Mouse (Mus musculus): ENCODE data around the gene Ldlr. TPM values are rescaled to one million over a fixed set of nuclear protein-coding genes. Genes with fewer than 3 reads are reported as not detected.

The Ldlr gene
- total RNA-seq, 2 experiments from 2014 or later = 9.0 to 13.1 TPM

DNA sequence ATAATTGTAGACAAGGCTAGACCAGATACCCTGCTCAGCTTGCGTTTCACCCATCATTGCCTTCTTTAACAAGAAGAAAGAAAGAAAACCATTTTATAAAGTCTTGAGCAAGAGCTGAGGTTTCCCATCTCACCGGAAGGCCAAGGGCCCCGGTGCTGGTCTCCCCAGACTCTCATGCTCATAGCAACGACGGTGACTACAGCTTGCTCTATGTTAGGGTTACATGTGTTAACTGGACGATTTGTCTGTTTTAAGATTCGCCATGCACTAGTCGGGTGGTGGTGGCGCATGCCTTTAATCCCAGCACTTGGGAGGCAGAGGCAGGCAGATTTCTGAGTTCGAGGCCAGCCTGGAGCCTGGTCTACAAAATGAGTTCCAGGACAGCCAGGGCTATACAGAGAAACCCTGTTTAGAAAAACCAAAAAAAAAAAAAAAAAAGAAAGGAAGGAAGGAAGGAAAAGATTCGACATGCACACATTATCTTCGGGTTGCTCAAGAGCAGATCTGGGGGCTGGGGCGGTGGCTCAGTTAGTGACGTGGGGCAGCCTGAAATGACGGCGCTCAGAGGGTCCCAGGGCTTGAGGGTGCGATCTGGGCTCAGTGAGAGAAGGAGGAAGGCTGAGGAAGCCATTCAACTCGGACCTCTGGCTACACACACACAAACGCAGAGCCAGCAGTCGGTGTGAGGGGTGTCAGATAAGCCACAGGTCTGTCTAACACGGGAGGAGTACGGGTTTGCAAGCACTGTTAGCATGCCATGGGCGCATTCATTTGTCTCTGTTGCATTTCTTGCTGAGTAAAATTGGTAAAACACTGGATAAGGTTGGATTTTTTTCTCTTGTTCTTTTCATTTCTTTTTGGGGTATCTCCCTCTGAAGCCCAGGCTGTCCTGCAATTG lies 2.2 kb downstream of the Ldlr start:
- peak; percentile 38 for ATAC-seq (replicated peaks; ENCODE audit: poor library complexity, severe bottlenecking)

DNA sequence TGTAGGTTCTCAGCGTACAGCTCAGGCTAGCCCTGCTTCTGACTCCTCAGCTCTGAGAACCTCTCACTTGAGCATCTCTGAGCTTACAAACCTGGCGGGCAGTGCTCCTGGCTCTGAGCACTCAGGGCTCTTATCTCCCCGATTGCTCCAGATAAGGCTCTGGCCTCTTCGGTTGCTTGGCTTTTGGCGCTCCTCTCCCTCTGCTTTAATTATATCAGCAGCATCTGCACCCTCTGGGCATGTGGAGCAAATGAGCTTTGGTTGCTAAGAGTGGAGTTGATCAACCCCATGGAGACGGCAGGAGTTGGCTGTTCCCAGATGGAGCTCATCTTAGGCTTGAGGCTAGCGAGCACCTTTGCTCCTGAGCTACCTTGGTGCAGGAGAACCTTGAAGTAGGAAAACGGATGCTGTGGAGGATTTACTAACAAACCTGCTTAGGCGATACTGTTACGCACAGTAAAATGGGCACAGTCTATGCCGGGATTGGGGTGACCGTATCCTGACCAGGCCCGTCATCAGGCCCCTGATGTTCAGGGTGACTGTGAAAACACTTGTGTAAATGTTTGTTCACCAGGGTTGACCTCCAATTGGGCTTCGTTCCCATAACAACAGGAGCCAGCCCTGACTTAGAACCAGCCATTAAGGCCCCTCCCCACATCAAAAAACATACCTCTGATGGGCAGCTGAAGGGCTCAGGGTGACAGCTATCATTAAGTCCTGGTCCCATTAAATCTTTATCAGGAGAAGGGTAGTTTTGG lies 3.1 kb downstream of the Ldlr start:
- ATAC-seq (replicated peaks; ENCODE audit: poor library complexity, severe bottlenecking) = no peak

DNA sequence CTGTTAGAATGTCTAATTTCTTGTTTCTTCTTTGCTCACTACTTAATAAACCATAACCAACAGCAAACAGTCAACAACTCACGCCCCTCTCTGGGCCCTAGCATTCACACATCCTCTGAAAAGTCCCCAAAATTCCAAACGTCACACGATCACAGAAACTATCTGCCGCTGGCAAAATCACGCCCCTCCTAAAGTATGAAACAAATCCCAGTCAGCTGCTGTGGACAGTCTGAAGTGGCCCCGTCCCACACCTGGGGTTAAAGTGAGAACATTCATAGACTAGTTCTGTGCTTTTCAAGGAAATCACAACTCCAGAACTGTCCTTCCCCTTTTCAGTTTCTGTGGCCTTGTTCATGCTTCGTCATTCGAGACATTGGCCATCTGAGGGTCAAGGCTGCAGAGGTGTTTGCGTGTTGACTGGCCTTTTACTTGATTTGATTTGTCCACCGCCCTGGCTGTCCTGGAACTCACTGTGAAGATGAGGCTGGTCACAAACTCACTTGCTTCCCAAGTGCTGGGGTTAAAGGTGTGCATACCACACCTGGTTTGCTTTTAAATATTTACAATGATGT lies 5.1 kb downstream of the Ldlr start:
- ATAC-seq (replicated peaks; ENCODE audit: poor library complexity, severe bottlenecking) = 0 out of 2 replicates have a peak, but pooled peaks have one; percentile 5

DNA sequence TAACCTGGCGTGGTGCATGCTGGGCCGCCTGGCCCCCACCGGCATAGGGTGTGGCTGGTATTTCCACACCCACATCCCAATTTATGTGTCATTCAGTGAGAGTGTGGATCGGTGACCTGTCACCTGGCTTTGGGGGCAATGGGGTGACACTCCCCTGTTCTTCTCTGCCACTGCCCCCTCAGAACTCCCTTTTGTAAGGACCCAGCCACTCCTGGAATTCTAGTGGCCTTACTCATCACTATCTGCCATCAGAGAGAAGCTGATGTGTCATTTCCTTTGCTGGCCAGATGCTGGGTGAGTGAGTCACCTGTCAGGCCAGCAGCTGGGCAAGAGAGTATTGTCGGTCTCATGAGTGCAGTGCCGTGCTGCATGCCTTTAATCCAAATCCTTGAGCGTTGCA lies 6.0 kb downstream of the Ldlr start:
- ATAC-seq (replicated peaks; ENCODE audit: poor library complexity, severe bottlenecking) = no peak

DNA sequence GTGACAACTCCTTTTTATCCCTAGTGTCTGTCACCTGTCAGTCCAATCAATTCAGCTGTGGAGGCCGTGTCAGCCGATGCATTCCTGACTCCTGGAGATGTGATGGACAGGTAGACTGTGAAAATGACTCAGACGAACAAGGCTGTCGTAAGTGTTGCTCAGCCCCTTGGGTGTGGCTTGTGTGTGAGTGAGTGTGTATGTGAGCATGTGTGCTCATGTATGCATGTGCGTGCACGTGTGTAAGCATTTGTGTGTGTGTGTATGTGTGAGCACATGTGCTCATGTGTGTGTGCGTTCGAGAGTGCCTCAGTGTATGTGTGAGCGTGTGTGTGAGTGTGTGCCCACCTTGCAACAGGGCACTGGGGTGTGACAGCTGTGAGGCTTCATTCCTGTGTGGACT lies 9.0 kb downstream of the Ldlr start:
- no peak for ATAC-seq (replicated peaks; ENCODE audit: poor library complexity, severe bottlenecking)

DNA sequence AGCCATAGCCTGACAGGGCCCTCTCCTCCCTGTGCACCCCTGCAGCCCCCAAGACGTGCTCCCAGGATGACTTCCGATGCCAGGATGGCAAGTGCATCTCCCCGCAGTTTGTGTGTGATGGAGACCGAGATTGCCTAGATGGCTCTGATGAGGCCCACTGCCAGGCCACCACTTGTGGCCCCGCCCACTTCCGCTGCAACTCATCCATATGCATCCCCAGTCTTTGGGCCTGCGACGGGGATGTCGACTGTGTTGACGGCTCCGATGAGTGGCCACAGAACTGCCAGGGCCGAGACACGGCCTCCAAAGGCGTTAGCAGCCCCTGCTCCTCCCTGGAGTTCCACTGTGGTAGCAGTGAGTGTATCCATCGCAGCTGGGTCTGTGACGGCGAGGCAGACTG lies 10.2 kb downstream of the Ldlr start:
- ATAC-seq (replicated peaks; ENCODE audit: poor library complexity, severe bottlenecking) = no peak

DNA sequence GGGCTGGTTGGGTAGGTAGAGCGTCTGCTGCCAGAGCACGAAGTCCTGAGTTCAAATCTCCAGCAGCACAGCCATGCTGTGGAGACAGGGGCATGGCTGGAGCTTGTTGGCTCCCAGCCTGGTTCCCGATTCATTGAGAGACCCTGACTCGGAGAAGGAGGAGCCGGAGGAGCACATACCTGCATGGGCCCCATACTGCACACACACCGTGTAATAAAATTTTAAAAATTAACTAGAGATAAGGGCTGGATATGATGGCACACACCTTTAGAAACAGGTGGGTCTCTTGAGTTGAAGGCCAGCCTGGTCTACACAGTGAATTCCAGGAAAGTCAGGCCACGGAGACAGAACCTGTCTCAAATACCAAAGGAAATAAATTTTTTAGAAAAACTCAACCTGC lies 10.7 kb downstream of the Ldlr start:
- no peak for ATAC-seq (replicated peaks; ENCODE audit: poor library complexity, severe bottlenecking)

DNA sequence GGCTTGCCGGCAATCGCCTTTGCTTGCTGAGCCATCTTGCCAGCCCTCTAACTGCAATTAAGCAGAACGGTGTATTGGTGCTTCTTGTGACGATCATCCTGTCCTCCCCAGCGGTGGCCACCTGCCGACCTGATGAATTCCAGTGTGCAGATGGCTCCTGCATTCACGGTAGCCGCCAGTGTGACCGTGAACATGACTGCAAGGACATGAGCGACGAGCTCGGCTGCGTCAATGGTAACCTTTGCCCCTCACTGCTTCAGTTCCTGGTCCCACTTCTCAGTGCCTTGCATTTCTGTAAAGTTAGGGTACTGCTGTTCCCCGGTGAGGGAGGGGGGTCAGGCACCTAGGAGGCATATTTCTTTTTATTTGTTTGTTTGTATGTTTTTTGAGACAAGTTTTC lies 11.8 kb downstream of the Ldlr start:
- no peak for ATAC-seq (replicated peaks; ENCODE audit: poor library complexity, severe bottlenecking)

DNA sequence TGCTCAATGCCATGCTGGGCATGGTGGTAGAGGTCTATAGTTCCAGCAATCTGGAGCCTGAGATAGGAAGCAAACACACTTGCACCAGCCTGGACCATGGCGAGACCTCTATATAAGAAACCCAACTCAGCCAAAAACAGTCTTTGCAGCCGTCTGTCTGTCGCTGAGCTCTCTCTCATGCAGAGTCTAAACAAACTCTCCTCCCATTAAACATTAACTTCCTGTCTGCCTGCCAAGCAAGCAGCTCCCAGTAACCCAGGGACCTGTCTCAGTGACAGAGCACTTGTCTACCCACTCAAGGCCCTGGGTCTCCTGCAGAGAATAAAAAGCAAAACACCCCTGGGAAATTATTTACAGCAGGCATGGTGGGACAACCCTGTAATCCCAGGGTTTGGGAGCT lies 13.3 kb downstream of the Ldlr start:
- no peak for ATAC-seq (replicated peaks; ENCODE audit: poor library complexity, severe bottlenecking)

DNA sequence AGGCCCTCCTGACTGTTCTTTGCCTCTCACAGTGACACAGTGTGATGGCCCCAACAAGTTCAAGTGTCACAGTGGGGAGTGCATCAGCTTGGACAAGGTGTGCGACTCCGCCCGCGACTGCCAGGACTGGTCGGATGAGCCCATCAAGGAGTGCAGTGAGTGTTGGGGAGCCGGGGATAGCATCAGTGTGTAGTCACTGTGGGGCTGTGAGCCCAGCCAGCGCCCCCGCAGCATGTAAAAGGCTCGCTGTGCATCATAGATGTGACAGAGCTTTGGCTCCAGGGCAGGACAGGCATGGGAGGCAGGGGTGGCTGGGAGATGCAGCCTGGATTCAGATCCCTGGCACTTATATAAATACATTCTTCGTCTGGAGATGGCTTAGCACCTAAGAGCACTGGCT lies 13.9 kb downstream of the Ldlr start:
- ATAC-seq (replicated peaks; ENCODE audit: poor library complexity, severe bottlenecking) = no peak

DNA sequence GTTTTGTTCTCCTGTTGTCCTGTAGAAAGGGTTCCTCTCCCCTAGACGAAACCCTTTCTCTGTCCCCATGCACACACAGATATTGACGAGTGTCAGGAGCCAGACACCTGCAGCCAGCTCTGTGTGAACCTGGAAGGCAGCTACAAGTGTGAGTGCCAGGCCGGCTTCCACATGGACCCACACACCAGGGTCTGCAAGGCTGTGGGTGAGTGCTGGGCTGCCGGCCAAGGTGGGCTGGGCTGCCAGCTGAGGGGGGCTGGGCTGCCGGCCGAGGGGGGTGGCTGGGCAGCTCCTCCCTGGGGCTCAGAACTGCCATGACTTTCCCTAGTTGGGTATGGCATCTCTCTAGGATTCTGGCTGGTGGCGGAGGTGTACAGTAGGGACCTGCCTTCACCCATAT lies 15.5 kb downstream of the Ldlr start:
- ATAC-seq (replicated peaks; ENCODE audit: poor library complexity, severe bottlenecking) = no peak

DNA sequence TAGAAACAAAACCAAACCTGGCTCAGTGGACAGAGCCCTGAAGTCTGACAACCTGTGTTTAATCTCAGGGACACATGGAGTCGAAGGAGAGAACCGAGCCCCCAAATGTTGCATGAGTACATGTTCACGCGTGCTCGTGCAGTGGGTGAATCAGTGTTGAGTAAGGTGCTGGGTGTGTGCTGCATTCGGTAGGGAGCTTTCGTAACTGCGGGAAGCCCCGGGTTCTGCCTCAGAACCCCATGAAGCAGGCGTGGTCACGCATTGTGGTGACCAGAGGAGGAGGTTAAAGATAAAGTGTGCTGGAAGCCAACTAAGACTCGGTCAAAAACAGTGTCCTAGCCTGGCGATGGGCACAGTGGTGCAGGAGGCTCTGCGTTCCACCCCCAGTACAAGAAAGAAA lies 17.1 kb downstream of the Ldlr start:
- ATAC-seq (replicated peaks; ENCODE audit: poor library complexity, severe bottlenecking) = peak; percentile 59

DNA sequence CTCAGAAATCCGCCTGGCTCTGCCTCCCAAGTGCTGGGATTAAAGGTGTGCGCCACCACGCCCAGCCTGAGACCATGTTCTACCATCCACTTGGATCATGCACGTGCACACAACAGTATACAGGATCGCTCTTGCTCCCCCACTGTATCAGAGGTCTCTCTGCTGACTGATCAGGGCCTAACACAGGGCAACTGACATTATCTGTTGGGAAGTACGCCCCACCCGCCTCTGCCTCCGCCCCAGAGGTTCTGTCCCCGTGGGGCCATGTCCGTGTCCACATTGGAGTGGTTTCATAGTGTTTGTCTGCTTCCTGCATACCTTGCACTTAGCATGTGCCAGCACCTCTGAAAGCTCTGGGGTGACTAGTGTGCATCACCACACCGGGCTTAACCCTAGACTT lies 18.2 kb downstream of the Ldlr start:
- no peak for ATAC-seq (replicated peaks; ENCODE audit: poor library complexity, severe bottlenecking)

DNA sequence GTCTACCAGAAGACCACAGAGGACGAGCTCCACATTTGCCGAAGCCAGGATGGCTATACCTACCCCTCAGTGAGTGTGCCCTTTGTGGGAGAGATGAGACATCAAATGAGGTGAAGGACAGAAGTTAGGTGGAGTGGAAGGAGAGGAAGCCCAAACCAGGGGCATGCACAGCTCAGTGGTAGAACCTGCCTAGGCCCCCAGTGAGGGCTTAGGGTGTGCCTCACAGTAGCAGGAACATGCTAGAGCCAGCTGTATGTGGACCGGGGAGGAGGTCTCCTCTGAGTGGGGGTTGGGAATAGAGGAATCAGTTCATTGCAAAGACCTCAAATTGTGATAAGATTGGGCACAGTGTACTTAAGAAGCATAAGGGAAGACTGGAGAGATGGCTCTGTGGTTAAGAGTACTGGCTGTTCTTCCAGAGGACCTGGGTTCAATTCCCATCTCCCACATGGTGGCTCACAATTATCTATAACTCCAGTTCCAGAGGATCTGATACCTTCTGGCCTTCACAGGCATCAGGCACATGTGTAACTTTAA lies 24.0 kb downstream of the Ldlr start:
- no peak for ATAC-seq (replicated peaks; ENCODE audit: poor library complexity, severe bottlenecking)

DNA sequence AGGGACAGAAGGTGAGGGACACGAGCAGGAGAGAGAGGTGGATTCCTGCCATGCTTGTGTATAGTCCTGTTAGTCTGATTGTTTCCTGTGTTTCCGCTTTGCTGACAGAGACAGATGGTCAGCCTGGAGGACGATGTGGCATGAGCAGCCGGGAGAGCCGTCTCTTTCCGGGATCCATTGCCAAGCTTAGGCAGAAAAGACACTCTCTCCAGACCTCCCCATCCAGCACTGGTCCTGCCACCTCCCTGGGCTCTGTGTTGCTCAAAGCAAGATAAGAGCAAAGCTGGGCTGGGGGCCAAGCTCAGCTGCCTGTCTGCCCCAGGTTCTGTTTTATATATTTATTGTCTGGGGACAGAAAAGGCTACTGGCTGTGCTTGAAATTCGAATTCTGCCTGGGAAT lies 24.8 kb downstream of the Ldlr start:
- ATAC-seq (replicated peaks; ENCODE audit: poor library complexity, severe bottlenecking) = no peak

DNA sequence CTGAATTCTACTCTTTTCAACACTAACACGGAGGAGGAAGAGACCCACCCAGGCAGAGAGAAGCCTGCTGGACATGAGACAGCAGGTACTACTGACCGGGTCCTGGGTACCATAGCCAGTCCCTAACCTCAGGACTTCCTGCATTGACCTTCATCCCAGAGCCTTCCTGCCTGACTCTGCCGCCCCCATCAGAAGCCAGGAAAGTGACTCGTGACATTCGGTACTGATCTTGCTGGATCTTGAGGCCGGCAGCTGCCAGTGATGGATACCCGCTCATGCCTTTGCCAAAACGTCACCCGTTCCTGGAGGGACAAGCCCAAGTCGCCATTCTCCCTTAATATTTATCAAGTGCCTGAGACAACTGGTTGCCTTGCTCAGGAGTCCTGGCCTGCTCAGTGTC lies 25.2 kb downstream of the Ldlr start:
- no peak for ATAC-seq (replicated peaks; ENCODE audit: poor library complexity, severe bottlenecking)

DNA sequence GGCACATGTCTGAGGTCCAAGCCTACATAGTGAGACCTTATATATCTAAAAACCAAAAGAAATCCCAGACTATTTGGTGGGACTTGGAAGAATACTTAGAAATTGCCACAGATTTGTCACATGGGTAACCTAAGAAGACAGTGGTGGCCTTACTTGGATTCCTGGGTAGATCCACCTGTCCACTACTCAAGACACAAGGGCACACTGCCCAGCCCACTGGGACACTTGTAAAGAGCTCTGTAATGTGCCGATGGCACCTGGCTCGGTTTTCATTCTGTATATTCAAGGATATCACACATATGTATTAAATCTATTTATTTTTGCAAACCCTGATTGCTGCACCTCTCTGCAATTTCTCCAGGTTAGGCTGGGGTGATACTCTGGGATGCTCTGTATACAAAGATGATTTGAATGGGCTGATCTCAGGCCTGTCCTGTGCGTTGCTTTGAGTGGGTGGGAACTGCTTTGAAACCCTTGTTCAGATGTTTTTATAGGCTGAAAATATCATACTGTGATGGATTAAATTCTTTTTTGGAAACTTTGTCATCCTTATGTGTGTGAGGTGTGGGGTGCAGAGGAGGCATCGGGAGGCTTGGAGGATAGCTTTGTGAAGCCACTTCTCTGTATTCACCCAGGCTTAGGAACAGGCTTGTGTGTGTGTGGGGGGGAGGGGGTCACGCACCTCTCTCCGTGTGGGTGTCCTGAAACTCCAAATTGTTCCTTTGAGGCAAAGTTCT lies 26.3 kb downstream of the Ldlr start:
- no peak for ATAC-seq (replicated peaks; ENCODE audit: poor library complexity, severe bottlenecking)

DNA sequence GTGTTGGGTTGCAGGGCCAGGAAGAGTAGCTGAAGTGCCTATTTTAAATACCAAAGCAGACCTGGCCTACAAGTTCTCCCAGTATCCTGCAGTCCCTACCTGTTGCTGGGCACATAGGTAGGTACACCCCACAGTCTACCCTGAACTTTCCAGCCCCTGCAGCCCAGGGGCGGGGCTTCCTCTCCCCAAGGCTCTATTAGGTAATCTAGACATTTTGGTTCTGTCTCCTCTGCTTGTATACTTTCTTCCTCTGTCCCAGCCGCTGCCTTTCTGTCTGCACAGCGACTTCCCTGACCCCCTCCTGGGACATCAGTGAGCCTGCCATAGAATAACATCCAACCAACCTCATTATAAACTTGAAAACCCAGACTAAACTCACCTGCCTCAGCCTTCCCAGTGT lies 27.1 kb downstream of the Ldlr start:
- no peak for ATAC-seq (replicated peaks; ENCODE audit: poor library complexity, severe bottlenecking)

DNA sequence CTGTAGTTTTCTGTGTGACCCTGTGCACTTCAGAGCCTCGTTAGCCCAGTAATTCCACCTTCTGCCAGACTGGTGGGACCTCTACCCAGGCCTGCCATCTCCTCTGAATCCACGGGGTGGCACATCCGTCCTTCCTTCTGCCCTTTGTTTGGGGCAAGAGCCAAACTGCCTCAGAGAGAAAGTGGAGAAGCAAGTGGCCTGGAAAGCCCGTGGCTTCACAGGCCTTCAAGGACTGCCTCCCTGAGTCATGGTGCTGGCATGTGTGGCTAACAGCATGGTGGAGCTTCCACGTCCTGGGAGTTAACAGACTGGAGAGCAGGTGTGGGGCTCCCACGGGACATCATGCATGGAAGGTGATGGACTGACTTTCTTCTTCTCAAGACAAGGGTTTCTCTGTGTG lies 28.1 kb downstream of the Ldlr start:
- no peak for ATAC-seq (replicated peaks; ENCODE audit: poor library complexity, severe bottlenecking)

DNA sequence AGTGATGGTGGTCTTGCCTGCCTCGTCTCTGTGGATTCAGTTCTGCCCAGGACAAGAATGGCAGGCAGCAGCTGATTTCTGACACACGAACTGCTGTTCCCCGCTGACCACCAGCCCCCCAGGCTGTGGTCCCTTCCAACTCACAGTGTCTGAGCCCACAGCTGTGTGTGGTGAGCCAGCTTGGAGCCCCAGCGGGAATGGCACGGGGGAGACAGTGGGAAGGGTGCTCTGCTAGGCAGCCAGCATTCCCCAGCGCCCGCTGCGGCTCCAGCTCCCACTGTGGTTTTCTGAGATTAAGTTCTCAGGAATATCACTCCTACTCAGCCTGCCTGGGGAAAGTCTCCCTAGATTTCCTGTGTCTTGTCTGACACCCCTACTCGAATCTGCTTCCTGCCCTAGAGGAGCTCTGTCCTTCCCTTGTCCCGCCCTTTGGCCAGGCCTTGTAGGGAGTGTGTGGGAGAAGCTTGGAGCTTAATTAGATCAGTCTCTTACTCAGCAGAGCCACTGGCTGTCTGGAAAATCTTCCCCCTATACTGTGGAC lies 29.0 kb downstream of the Ldlr start:
- ATAC-seq (replicated peaks; ENCODE audit: poor library complexity, severe bottlenecking) = no peak
